Mouse (Mus musculus) spleen, embryonic (tissue): ENCODE data around the gene Nxph3.

ENCODE experiments used
- CTCF ChIA-PET: fragments of 350-600 bp; sonication (Branson Sonifier 250); formaldehyde crosslinking; loops from one replicate; lab custom pipeline; 2022; lab: Charles Lee

The Nxph3 gene

DNA sequence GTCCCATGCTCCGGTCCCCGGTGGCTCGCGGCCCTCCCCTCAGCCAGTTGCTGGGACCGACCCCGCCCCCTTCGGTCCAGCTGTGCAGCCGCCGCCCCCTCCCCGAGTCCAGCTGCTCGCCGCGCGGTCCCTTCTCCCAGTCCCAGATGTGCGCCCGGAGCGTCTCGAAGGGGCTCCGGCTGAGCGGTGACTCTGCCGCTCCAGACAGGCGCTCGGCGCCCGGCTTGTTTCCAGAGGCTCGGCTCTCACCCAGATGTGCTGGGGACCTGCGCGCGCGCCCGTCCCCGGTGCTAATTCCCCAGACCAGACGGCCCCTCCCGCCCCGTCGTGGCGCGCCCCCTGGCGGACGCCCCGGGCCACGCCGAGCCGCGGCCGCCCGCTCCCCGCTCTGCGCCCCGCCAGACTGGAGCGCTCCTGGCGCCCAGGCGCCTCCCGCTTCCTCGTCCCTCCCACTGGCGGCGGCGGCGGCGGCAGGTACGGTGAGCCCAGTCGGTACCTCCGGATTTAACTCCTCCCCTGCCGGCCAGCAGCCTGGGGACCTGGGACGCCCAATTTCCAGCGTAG, at the start of gene Nxph3:
TSS of gene Nxph3 (minus strand) at position 273 of the 564 bp plus-strand sequence.
- CTCF ChIA-PET = interaction anchor here (0.6 kb wide), 1 partner anchor 233 kb away, joined by 3 read pairs; no protein-coding TSS in a partner anchor

DNA sequence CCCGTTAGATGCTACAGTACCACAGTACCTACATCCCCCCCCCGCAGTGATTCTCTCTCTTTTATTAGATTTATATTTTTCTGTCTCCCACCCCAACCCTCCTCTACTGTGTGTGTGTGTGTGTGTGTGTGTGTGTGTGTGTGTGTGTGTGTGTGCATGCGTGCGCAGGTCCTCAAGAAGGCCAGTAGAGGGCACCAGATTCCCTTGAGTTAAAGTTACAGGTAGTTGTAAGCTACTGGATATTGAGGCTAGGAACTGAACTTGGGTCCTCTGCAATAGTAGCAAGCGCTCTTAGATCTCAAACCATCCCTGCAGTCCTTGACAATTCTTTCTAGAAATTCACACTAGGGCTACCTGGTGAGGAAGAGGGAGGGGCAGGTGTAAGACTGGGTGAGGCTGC, 49.5 kb upstream of the Nxph3 start:
- CTCF ChIA-PET = interaction anchor here (0.6 kb wide), 1 partner anchor 56 kb away, joined by 3 read pairs; no protein-coding TSS in a partner anchor

DNA sequence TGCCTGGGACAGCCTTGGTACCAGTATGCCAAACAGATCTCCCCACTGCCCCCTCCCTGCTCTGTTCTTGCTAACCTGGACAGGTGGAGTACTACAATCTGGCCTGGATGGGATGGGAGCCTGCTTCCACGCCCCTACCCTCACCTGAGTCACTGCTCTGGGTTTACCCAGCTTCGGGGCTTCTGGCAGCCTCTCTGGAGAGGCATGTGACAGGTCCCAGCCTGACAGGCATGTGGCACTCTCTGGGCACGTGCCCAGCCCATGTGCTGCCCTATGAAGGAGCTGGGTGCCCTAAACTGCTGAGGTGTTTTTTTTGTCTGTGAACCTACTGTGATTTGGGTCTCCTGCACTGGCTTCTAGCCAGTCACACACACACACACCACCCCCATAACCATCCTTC, 46.4 kb upstream of the Nxph3 start:
- CTCF ChIA-PET = interaction anchor here (0.7 kb wide), 1 partner anchor 83 kb away, joined by 3 read pairs; no protein-coding TSS in a partner anchor

GRCm38 (mm10) chr11:95559761-95560160, 45.4 kb upstream of the Nxph3 start:
- CTCF ChIA-PET = no interaction called here

DNA sequence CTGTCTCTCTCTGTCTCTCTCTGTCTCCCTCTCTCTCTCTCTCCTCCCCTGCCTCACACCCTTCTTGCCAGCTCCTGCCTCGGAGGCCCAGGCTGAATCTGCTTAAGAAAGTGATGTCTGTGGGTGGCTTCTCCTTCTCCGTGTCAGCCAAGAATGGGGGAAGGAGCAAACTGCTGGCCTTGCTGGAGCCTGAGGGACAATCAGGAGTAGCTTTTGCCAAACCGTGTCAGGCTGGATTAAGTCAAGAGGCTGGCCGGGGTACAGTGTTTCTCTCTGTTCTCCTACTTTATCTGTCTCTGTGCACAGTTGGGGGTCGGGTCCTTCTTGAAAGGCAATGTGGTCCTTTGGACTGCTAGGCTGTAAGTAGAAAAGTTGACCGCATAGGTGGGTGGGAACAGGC, 43.3 kb upstream of the Nxph3 start:
- CTCF ChIA-PET = interaction anchor here (0.6 kb wide), 1 partner anchor 108 kb away, joined by 3 read pairs; no protein-coding TSS in a partner anchor

GRCm38 (mm10) chr11:95557032-95557431, 42.7 kb upstream of the Nxph3 start:
- CTCF ChIA-PET = no interaction called here

DNA sequence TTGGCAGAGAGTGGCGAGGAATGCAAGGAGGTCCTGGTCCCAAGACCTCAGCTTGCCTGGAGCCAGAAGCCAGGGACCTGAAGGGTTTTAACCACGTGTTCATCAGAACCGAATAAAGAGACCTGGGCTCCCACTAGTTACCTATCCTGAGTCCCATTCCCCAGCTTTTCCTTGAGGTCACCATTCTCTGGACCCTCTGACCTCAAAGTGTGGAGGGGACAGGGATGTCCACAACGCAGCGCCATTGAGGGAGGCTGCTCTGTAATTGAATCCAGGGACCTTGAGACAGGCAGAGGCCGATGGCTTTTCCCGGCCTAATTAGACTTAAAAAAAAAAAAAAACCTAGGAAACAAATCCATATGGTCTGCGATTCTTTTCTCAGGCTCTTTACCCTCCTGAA, 40.9 kb upstream of the Nxph3 start:
- CTCF ChIA-PET = no interaction called here

DNA sequence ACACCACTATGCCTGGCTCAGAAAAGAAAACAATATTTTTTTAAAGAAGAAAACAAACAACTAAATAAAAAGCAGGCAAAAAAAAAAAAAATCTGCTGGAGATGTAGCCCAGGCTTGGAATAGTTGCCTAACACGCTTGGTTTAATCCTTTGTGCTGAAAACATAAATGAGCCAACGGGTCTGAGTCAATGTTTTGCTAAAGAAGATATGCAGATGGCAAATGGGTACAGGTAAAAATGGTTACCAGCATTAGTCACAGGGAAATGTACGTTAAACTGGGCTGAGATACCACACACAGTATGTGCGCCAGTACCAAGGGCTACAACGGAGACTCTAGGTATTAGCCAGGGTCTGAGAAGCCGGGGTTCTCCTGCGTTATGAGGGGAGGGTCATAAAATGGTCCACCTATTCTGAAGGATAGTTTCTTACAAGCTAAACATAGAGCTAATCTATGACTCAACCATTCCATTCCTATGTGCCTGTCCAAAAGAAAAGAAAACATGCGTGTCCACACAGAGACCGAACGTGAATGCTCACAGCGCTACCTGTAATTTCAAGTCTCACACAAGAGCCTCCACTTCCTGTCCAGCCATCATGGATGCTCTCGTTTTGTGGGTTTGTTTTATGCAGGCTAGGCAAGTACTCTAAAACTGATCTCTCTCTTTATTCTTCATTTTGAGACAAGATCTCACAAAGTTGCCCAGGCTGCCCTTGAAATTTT, 36.1 kb upstream of the Nxph3 start:
- CTCF ChIA-PET = interaction anchor here (0.6 kb wide), 1 partner anchor 1471 kb away, joined by 3 read pairs; no protein-coding TSS in a partner anchor

DNA sequence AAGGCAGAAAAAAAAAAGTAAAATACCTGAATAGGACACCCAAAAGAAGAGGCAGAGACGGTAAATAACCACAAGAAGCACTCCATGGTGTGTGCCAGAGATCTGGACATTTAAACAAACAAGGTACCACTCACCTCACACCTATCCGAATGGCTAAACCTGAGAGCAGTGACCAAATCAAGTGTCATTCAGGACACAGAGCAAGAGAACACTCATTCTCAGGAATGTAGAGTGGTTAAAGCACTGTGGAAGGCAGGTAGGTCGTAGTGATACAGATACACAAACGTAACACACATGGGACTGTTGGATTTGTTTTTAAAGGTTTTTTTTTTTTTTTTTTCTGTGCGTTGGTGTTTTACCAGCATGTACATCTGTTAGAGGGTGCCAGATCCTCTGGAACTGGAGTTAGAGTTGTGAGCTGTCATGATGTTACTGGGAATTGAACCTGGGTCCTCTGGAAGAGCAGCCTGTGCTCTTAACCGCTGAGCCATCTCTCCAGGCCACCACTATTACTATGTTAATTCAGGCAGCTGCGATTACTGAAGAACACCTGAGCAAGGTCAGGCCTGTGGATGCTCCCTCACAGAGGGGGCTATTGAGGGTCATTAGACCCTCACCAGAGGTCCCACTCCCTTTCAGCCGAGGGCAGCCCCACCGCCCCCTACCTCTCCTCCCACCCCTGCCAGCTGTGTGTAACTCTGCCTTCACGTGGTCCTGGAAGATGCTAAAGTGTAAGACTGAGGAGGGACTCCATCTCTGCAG, 31.8 kb upstream of the Nxph3 start:
- CTCF ChIA-PET = interaction anchor here (0.7 kb wide), 1 partner anchor 40 kb away, joined by 4 read pairs; no protein-coding TSS in a partner anchor

DNA sequence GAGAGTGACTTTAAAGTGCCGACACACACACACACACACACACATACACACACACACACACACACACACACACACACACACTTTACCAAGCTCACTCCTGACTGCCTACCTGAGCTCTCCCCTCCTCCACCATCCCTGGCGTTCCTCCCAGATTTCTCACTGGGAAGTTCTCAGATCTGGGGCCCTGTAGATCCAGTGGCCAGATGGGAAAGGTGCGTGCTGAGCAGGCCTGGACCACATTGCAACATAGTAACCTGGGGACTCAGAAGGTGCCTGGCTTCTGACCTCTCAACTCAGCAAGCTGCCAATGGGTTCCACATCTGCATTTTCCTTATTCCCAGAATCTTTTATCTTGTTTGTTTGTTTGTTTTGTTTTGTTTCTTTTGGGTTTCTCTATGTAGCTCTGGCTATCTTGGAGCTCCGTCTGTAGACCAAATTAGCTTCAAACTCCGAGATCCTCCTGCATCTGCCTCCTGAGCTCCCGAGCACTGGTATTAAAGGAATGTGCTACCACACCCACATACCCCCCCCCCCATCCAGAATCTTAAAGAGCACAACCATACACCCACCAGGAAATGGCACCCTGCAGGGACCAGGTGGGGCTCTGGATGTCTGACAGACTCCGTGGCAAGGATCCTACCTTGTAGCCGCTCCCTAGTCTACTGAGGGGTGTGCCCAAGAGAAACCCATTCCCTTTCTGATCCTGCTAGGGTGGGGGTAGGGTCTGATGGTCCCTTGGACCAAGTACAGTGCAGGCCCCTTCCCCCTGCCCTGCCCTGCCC, 30.4 kb upstream of the Nxph3 start:
- CTCF ChIA-PET = no interaction called here

DNA sequence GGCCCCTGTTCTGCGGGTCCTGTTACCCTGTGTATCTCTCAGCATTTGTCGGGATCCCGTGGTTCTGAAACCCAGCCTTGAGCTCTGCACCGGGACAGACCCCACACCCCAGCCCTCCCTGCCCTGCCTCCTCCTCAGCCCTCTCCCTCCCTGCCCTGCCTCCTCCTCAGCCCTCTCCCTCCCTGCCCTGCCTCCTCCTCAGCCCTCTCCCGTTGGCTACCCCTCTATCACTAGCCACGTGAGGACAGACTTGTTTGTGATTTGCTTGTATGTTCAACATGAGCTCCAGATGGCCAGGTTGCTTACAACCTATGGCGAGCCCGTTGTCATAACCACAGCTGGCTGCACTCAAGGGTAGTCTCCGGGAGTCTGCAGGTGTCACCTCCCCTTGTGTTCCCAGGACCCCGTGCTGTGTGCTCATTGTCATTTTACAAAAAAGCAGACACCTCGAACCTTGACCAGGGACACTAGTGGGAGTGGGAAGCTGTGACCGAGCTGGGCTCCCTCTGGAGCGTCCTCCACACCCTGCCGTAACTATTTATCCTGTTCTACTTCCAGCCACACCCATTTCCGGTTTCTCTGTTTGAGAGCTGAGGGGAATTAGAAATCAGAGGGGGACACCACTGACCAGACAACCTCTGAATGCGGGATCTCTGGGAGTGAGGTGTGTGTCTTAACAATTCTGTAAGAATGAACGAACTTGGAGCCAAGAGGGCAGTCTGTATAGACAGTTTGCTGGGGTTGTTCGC, 26.4 kb upstream of the Nxph3 start:
- CTCF ChIA-PET = no interaction called here

DNA sequence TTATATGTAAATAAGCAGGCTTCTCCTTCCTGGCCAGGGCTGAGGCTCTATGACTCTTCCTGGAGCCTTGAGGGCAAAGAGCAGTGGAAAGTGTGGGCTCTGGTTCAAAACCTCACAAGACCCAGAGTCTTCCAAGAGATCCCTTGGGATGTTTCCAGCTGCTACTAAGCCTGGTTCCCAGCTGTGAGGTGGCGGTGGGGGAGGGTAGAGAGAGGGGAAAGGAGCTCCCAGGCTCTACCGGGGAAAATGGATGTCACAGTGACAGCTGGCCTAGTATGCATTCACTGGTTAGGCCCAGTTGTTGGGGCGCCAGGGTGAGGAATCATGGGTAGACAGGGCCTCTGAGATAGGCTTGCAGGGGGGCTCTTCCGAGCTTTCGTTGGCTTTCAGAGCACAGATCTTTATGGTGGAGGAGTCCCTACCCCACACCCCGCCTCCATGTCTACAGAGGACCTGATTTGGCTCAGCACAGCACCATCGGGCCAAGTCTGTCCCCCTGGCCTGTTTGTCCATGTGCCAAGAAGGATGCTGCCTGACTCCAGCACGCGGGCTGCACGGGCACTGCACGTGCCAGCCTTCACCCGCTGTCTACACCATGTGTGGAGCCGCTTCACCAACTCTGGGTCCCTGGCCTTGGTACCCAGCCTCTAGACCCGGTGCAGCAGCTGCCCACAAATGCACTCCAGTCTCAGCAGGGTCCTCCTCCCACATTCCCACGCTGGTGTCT, 24.2 kb upstream of the Nxph3 start:
- CTCF ChIA-PET = interaction anchor here (0.5 kb wide), 1 partner anchor 199 kb away, joined by 3 read pairs; no protein-coding TSS in a partner anchor

DNA sequence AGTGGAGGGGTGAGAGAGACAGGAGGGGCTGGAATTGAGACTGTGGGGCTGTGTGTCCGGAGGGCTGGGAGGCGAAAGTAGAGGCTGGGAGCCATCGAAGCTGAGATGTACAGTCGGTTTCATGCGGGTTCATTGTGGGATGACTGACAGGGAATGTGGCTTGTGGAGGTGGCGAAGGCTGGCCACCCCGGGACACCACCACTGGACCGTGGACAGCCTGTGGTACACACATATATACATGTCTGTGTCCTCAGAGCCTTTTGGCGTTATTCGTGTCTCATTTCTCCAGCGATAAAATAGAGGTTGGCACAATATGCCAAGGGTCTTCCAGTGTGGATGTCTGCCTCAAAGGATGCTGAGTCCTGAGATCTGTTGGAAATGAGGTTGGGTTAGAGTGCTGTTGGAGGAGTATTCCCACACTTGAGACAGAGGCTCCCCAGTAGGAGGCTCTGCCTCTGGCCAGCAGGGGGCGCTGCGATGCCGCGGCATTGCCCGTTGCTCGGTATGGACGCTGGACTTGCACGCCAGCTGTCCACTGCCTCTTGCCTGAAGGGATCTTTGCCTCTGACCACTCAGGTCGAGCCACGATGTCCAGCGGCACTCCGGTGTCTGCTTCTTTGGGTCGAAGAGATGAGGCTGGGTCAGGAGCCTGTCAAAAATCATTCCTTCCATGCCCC, 19.3 kb upstream of the Nxph3 start:
- CTCF ChIA-PET = no interaction called here

DNA sequence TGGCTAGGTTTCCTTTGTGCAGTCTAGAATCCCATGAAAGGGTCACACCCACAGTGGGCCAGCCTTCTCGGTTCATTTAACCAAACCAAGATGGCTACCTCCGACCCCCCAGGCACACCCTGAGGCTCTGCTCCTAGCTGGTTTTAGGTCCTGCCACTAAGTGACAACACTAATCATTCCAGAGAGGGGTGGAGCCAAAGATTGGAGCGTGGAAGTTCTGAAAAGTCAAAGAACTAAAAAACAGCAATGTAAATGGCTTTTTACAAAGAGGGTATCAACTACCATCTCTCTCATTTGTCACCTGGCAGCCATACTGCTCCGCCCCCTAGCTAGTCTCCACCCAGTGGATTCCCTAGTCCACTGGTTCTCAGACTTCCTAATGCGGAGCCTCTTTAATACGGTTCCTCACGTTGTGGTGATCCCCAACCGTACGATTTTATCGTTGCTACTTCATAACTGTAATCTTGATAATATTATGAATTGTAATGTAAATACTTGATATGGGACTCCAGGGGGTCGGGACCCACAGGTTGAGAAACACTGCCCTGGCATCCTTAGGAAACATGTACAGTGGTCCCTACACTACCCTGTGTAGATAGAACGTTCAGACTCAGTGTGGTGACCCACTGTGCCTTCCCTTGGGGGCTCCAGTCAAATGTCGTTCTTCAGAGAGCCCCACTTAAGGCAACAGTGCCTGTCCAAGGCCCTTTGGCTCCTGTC, 18.1 kb upstream of the Nxph3 start:
- CTCF ChIA-PET = no interaction called here

DNA sequence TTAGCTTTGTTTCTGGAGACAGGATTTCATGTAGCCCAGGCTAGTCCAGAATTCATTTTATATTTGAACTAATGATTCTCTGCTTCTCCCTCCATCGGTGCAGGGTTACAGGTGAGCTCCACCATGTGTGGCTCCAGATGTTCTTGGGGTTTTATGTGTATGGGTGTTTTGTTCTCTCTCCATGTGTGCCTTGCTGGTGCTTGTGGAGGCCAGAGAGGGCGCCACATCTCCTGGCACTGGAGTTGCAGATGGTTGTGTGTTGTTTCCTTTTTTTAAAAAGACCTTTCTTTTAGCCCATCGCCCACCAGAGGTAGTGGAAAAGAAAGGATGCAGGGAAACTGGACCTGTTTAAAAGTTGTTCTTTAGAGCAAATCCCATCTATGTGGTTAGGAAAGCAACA, 13.9 kb upstream of the Nxph3 start:
- CTCF ChIA-PET = no interaction called here

DNA sequence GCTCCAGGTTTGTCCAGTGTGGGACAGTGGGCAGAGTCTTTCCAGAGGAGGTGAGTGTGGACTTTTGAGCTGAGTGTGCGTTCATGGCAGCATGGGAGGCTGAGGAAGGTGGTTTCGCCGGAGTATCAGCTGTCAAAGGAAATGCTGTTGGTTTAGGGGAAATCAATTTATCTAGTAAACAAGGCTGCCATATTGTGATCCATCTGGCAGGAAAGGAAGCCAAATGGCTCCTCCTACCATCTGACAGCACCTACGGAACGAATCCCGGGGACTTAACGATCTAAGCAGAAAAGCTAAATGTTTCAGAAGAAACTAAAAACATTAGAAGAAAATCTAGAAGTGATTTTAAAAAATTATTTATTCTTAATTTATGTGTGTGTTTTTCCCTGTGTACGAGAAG, 12.9 kb upstream of the Nxph3 start:
- CTCF ChIA-PET = interaction anchor here (0.6 kb wide), 1 partner anchor 117 kb away, joined by 4 read pairs; no protein-coding TSS in a partner anchor

- CTCF ChIA-PET = interaction anchor here (0.5 to 1.0 kb wide), 4 partner anchors 22 to 918 kb away, joined by 3 to 6 read pairs (median 4); no protein-coding TSS in a partner anchor
Observed at GRCm38 (mm10) chr11:95521563-95521962, 7.2 kb upstream of the Nxph3 start.

DNA sequence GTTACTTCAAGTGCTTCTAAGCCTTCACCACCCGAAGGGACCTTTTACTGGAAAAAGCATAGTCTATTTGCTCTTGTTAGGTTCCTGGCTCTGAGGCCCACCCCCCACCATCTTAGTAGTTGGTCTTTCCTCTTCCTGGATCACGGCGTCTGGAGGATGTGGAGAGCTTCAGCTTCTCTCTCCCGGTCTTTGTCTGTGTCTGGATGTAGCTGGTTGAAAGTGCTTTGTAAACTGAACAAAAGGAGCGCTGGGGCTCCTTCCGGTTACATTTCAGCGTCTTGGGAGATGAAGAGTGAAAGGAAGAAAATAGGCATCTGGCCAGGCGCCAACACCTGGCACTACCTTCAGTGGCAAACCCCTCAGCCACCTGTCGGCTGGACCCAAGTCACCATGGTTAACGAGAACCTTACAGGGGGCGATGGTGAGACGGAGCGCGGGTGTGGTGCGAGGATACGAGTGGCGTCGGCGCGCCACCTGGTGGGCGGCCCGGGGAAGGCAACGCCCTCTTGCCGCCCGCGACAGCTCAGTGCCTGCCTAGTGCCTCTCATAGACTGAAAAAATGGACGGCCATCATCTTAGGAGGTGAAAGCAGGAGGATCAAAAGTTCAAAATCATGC, 6.2 kb upstream of the Nxph3 start:
- CTCF ChIA-PET = interaction anchor here (0.5 to 0.8 kb wide), 2 partner anchors 20 to 917 kb away, joined by 4 to 6 read pairs; no protein-coding TSS in a partner anchor
